Mouse (Mus musculus) embryonic facial prominence, embryonic 15.5 days (tissue): Measurements from ENCODE around the gene Schip1. TPM values are rescaled to one million over a fixed set of nuclear protein-coding genes. Genes with fewer than 3 reads are reported as not detected.

Source experiments
- ATAC-seq: fragments of 200-750 bp; cut with Nextera tagmentation; 2 replicates; pipeline ENCODE4 v1.8.0; 2017; ENCODE audit warnings: low read depth, moderate TSS enrichment; ENCODE audit not compliant: insufficient number of reproducible peaks, low FRiP score, low TSS enrichment
- H3K27ac ChIP-seq: fragments of 300-500 bp; sonication (generic); replicated peaks from 2 replicates; pipeline ENCODE4 v1.5.1; 2015; ENCODE audit warnings: mild to moderate bottlenecking, inconsistent platforms
- H3K27me3 ChIP-seq: fragments of 300-500 bp; sonication (generic); 2 replicates; pipeline ENCODE4 v1.6.1; 2015; ENCODE audit warnings: inconsistent platforms
- H3K36me3 ChIP-seq: fragments of 300-500 bp; sonication (generic); 2 replicates; pipeline ENCODE4 v1.6.1; 2015; ENCODE audit warnings: mild to moderate bottlenecking, inconsistent platforms
- H3K4me1 ChIP-seq: fragments of 300-500 bp; sonication (generic); 2 replicates; pipeline ENCODE4 v1.6.1; 2015; ENCODE audit warnings: inconsistent platforms
- H3K4me2 ChIP-seq: fragments of 300-500 bp; sonication (generic); replicated peaks from 2 replicates; pipeline ENCODE4 v1.6.1; 2015; ENCODE audit warnings: mild to moderate bottlenecking, inconsistent platforms
- H3K4me3 ChIP-seq: fragments of 300-500 bp; sonication (generic); replicated peaks from 2 replicates; pipeline ENCODE4 v1.5.1; 2015; ENCODE audit warnings: mild to moderate bottlenecking, inconsistent platforms
- H3K9ac ChIP-seq: fragments of 300-500 bp; sonication (generic); 2 replicates; pipeline ENCODE4 v1.6.1; 2015; ENCODE audit warnings: inconsistent platforms
- H3K9me3 ChIP-seq: fragments of 300-500 bp; sonication (generic); replicated peaks from 2 replicates; pipeline ENCODE4 v1.6.1; 2016; ENCODE audit warnings: inconsistent platforms
- WGBS: fragments of 180-500 bp; shearing (Covaris S2); methylation state at CpG from one replicate; pipeline ENCODE4 v1.1.7; 2015; 5-methylcytosine and 5-hydroxymethylcytosine counted together
- polyA plus RNA-seq: library from polyadenylated mRNA; unstranded; fragments of >200 nt; fragmentation: Nextera tagmentation; extraction: Ambion mirVana; gene quantifications from 2 replicates; pipeline ENCODE4 v1.2.1, GENCODE M21; 2015

Gene Schip1
- polyA plus RNA-seq, 1 experiment from 2014 or later, result 30.9 TPM

DNA sequence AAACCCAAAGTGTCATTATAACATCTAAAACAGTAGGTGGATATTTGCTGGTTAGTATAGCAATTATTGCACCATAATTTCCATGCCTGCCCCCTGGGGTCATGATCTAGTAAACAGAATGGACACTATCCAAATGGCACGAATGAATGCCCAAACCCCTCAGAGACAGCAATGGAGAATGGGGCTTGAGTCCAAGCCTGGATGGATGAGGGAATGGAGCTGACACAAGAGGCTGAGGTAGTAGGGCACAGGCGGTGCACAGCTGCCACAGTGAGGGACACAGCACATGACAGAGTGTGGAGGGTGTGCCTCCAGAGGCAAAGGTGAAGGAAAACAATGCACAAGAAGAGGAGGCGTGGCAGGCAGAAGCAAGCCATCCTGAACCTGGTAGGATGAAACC, 207.3 kb downstream of the Schip1 start:
- H3K4me1 ChIP-seq, result no peaks in the 10 kb centered on the region
- H3K27me3 ChIP-seq, result no peaks in the 10 kb centered on the region
- ATAC-seq, result no peak
- no peak overlapping the region for H3K4me3 ChIP-seq
- H3K9ac ChIP-seq, result no peak overlapping the region
- no peak overlapping the region for H3K4me2 ChIP-seq
- H3K9me3 ChIP-seq, result no peaks in the 10 kb centered on the region
- H3K27ac ChIP-seq, result no peak overlapping the region
- no peaks in the 10 kb centered on the region for H3K36me3 ChIP-seq
- WGBS, result 83% methylated on average over 3 of the region's 3 CpGs

DNA sequence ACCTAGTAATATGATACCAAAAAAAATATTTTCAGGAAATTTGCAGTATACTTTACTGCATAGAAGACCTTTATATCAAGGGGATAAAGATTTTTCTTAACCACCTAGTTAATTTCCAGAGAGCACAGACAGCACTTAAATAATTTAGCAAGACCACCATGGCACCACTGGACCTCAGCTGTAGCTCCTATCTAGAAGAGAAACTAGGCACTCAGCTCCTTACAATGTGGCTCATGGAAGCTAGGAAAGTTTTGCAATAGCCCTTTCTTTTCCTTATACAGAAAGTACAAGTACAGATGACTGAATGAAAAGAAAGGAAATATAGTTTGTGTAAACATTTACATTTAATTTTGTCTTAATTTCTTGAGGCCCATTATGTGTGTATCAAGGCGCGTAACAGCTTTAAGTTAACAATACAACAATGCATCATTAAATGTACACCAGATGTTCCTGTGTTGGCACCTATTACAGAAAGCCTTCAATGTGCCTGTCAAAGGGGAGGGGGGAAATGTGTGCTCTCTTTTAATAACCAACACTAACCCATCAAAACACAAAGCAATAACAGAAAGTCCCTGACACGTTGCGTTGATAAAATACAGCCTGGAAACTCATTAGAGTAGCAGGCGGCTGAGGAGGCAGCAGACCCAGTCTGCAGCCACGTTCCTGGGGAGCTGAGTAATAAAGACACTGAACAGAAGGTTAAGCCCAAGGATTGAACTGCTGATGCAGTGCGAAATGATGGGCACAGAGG, 218.4 kb downstream of the Schip1 start:
- Histone ChIP-seq H3K9ac (no peak overlapping the region), H3K36me3 (no peaks in the 10 kb centered on the region), H3K4me3 (no peak overlapping the region), H3K9me3 (no peaks in the 10 kb centered on the region), H3K27ac (no peak overlapping the region), H3K27me3 (no peaks in the 10 kb centered on the region), H3K4me1 (no peaks in the 10 kb centered on the region), H3K4me2 (no peak overlapping the region)
- no peak for ATAC-seq
- WGBS, result 43% methylated on average over 7 of the region's 7 CpGs

DNA sequence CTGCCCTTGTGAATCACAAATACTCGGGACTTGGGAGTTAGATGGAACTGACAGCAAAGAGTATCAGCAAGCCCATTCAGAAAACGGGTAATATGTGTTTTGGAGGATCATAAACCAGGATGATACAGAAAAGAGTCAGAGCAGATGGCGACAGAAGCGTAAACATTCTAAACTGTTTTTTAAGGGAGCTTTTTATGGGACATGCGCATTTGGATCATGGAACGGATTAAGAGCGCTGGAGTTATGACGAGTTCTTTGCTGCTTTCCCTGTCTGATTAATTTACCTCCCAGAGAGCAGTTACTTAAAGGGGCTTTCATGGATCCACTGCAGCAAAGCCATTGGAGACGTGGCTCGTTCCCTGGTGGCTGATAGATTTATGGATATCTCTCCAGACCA, 219.0 kb downstream of the Schip1 start:
- no peak for ATAC-seq
- Histone ChIP-seq H3K4me3 (no peak overlapping the region), H3K36me3 (no peaks in the 10 kb centered on the region), H3K27ac (no peak overlapping the region), H3K4me1 (no peaks in the 10 kb centered on the region), H3K4me2 (no peak overlapping the region), H3K9ac (no peak overlapping the region), H3K9me3 (no peaks in the 10 kb centered on the region), H3K27me3 (no peaks in the 10 kb centered on the region)
- 64% methylated on average over 10 of the region's 10 CpGs for WGBS

GRCm38 (mm10) chr3:68284500-68284899, 219.9 kb downstream of the Schip1 start:
- Histone ChIP-seq H3K4me1 (no peaks in the 10 kb centered on the region), H3K9me3 (no peaks in the 10 kb centered on the region), H3K36me3 (no peaks in the 10 kb centered on the region), H3K9ac (no peak overlapping the region), H3K4me3 (no peak overlapping the region), H3K27me3 (no peaks in the 10 kb centered on the region), H3K27ac (no peak overlapping the region), H3K4me2 (no peak overlapping the region)
- 86% methylated on average over 2 of the region's 2 CpGs for WGBS
- ATAC-seq, result no peak

DNA sequence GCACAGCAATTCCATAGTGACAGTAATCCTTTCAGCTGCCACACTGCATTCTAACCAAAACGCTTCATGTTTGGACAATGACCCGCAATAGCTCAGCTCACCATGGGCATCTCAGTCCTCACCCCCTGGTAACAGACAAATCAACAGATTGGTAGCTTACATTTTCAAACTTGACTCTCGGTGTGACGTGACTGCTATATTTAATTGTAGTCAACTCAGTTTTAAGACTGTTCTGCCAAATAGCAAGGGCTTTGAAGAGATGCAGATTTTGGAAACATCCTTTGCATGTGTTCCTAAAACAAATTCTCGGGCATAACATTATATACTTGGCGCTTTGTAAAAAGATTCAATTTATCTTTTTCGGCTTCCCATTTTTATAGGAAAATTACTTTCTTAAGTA, 232.2 kb downstream of the Schip1 start:
- no peak for ATAC-seq
- 75% methylated on average over 7 of the region's 7 CpGs for WGBS
- H3K27me3 ChIP-seq, result no peaks in the 10 kb centered on the region

GRCm38 (mm10) chr3:68305647-68306046, 241.0 kb downstream of the Schip1 start:
- Histone ChIP-seq H3K36me3 (no peaks in the 10 kb centered on the region), H3K4me2 (no peak overlapping the region), H3K9ac (no peak overlapping the region), H3K27ac (no peak overlapping the region), H3K27me3 (no peaks in the 10 kb centered on the region), H3K4me3 (no peak overlapping the region), H3K9me3 (no peaks in the 10 kb centered on the region), H3K4me1 (no peaks in the 10 kb centered on the region)
- 57% methylated on average over 1 of the region's 1 CpGs for WGBS
- ATAC-seq, result no peak

More for the DNA sequence above, 232.2 kb downstream of the Schip1 start:
- H3K9me3 ChIP-seq, result no peaks in the 10 kb centered on the region
- no peaks in the 10 kb centered on the region for H3K4me1 ChIP-seq
- H3K36me3 ChIP-seq, result no peaks in the 10 kb centered on the region
- no peak overlapping the region for H3K9ac ChIP-seq
- H3K4me3 ChIP-seq, result no peak overlapping the region
- H3K27ac ChIP-seq, result no peak overlapping the region
- no peak overlapping the region for H3K4me2 ChIP-seq

DNA sequence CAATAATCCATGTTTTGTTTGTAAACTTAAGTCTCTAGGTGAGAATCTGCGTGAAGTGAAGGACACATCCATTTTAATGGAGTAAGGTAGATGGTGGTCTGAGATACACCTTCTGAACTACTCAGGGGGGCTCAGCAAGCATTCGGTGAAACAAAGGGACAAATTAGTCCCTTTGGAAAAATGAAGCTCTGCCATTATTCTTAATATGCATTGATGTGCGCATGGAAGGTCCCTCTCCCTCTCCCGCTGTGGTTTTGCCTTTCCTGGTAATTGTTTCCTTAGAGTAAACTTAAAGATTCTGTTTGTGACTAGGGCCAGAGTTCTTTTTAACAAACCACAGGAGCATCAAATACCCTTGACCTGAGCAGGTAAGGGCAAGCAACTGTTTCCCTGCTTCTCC, 242.1 kb downstream of the Schip1 start:
- Histone ChIP-seq H3K36me3 (no peaks in the 10 kb centered on the region), H3K4me3 (no peak overlapping the region), H3K9me3 (no peaks in the 10 kb centered on the region), H3K27me3 (no peaks in the 10 kb centered on the region), H3K4me1 (no peaks in the 10 kb centered on the region), H3K4me2 (no peak overlapping the region), H3K27ac (no peak overlapping the region), H3K9ac (no peak overlapping the region)
- WGBS, result 36% methylated on average over 4 of the region's 4 CpGs
- no peak for ATAC-seq

GRCm38 (mm10) chr3:68325575-68325974, 261.0 kb downstream of the Schip1 start:
- ATAC-seq, result no peak
- WGBS, result 65% methylated on average over 6 of the region's 6 CpGs
- no peak overlapping the region for H3K27ac ChIP-seq
- H3K27me3 ChIP-seq, result no peaks in the 10 kb centered on the region
- H3K4me2 ChIP-seq, result no peak overlapping the region
- no peaks in the 10 kb centered on the region for H3K36me3 ChIP-seq
- H3K9me3 ChIP-seq, result no peaks in the 10 kb centered on the region
- H3K4me1 ChIP-seq, result no peaks in the 10 kb centered on the region
- H3K4me3 ChIP-seq, result no peak overlapping the region
- H3K9ac ChIP-seq, result no peak overlapping the region

GRCm38 (mm10) chr3:68332515-68332914, 267.9 kb downstream of the Schip1 start:
- Histone ChIP-seq H3K9me3 (no peaks in the 10 kb centered on the region), H3K4me3 (no peak overlapping the region), H3K27ac (no peak overlapping the region), H3K4me1 (no peaks in the 10 kb centered on the region), H3K4me2 (no peak overlapping the region), H3K36me3 (no peaks in the 10 kb centered on the region), H3K27me3 (no peaks in the 10 kb centered on the region), H3K9ac (no peak overlapping the region)
- WGBS, result 56% methylated on average over 2 of the region's 2 CpGs
- no peak for ATAC-seq

DNA sequence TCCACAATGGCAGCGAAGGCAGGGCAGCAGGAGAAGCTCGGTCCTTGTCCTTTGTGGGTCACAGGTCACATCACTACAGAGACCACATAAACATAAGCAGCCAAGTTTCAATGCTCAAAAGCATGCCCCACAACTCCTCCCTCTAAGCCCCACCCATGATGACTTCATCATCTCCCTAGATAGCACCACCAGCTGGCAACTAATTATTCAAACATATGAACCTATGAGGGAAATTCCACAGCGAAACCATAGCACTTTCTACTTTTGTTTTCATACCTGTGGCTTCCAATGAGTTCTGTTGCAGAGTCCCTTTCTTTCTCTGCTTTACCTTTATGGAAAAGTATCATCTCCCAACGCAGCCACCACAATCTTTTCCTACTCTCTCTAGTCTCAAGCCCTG, 270.9 kb downstream of the Schip1 start:
- Histone ChIP-seq H3K4me2 (no peak overlapping the region), H3K27ac (no peak overlapping the region), H3K9ac (no peak overlapping the region), H3K4me1 (no peaks in the 10 kb centered on the region), H3K4me3 (no peak overlapping the region), H3K36me3 (no peaks in the 10 kb centered on the region), H3K27me3 (no peaks in the 10 kb centered on the region), H3K9me3 (no peaks in the 10 kb centered on the region)
- WGBS, result 96% methylated on average over 4 of the region's 4 CpGs
- no peak for ATAC-seq

GRCm38 (mm10) chr3:68350624-68351023, 286.0 kb downstream of the Schip1 start:
- 74% methylated on average over 6 of the region's 6 CpGs for WGBS
- Histone ChIP-seq H3K27ac (no peak overlapping the region), H3K36me3 (no peaks in the 10 kb centered on the region), H3K9me3 (no peaks in the 10 kb centered on the region; the same call in 1 of the 2 replicates), H3K4me2 (no peak overlapping the region), H3K4me3 (no peak overlapping the region), H3K27me3 (no peaks in the 10 kb centered on the region; the same call in 1 of the 2 replicates), H3K4me1 (no peaks in the 10 kb centered on the region), H3K9ac (no peak overlapping the region)
- no peak for ATAC-seq

DNA sequence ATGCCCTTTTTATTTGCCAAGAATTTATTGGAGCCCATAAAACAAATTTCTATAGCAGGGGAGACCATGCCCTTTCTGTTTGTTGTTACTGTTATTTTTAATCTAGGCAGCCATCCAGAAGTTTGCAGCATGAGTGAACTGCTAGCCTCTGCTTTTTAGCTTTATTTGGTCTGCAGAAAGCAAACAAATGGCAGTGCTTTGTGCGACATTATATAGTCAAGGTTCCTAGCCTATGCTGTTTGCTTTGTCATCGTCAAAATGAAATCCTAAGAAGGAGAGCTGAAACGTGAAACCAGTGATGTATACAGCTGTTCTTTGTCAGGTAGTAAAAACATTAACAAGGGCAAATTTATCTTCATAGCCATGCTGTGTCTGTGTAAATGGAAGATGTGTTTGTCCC, 286.9 kb downstream of the Schip1 start:
- H3K9me3 ChIP-seq, result no peaks in the 10 kb centered on the region; the same call in 1 of the 2 replicates
- no peak for ATAC-seq
- no peak overlapping the region for H3K27ac ChIP-seq
- no peaks in the 10 kb centered on the region; the same call in 1 of the 2 replicates for H3K27me3 ChIP-seq
- no peak overlapping the region for H3K9ac ChIP-seq
- no peak overlapping the region for H3K4me3 ChIP-seq
- H3K36me3 ChIP-seq, result no peaks in the 10 kb centered on the region
- H3K4me1 ChIP-seq, result no peaks in the 10 kb centered on the region
- WGBS, result 49% methylated on average over 3 of the region's 3 CpGs
- H3K4me2 ChIP-seq, result no peak overlapping the region
